Mouse (Mus musculus) limb, embryonic 10.5 days (tissue): ENCODE data around the gene Ppm1m. TPM values are rescaled to one million over a fixed set of nuclear protein-coding genes. Genes with fewer than 3 reads are reported as not detected.

Experiments
- DNase-seq: peaks from one replicate; pipeline ENCODE4 v3.0.0-alpha.2; 2017; ENCODE audit warnings: low spot score
- H3K27ac ChIP-seq: fragments of 300-500 bp; sonication (generic); 2 replicates; pipeline ENCODE4 v1.5.1; 2016; ENCODE audit warnings: mild to moderate bottlenecking
- H3K27me3 ChIP-seq: fragments of 300-500 bp; sonication (generic); 2 replicates; pipeline ENCODE4 v1.6.1; 2016; ENCODE audit warnings: low read depth, mild to moderate bottlenecking; ENCODE audit not compliant: poor library complexity, severe bottlenecking
- H3K36me3 ChIP-seq: fragments of 300-500 bp; sonication (generic); 2 replicates; pipeline ENCODE4 v1.6.1; 2016; ENCODE audit warnings: mild to moderate bottlenecking, moderate library complexity
- H3K4me1 ChIP-seq: fragments of 300-500 bp; sonication (generic); 2 replicates; pipeline ENCODE4 v1.6.1; 2016
- H3K4me3 ChIP-seq: fragments of 300-500 bp; sonication (generic); 2 replicates; pipeline ENCODE4 v1.5.1; 2016; ENCODE audit warnings: mild to moderate bottlenecking, moderate library complexity
- H3K9me3 ChIP-seq: fragments of 300-500 bp; sonication (generic); replicated peaks from 2 replicates; pipeline ENCODE4 v1.6.1; 2016; ENCODE audit warnings: mild to moderate bottlenecking
- WGBS: fragments of 180-500 bp; shearing (Covaris S2); methylation state at CpG from one replicate; pipeline ENCODE4 v1.1.7; 2016; 5-methylcytosine and 5-hydroxymethylcytosine counted together
- polyA plus RNA-seq: library from polyadenylated mRNA; unstranded; fragments of >200 nt; fragmentation: Nextera tagmentation; extraction: Ambion mirVana; gene quantifications from 2 replicates; pipeline ENCODE4 v1.2.1, GENCODE M21; 2016

Gene Ppm1m
- polyA plus RNA-seq, 1 experiment from 2014 or later = 57.5 TPM

GRCm38 (mm10) chr9:106211680-106212593 lies 12.4 kb upstream of the Ppm1m start:
- peaks cover 16% of the 10 kb centered on the region for H3K4me1 ChIP-seq
- DNase-seq = peak; percentile 95
- H3K27ac ChIP-seq = peak overlapping the region; percentile 80
- no peaks in the 10 kb centered on the region for H3K9me3 ChIP-seq
- H3K27me3 ChIP-seq = no peaks in the 10 kb centered on the region
- H3K36me3 ChIP-seq = peaks cover 59% of the 10 kb centered on the region
- WGBS = 18% methylated on average over 37 of the region's 37 CpGs
- peak overlapping the region; percentile 43 for H3K4me3 ChIP-seq

- Histone ChIP-seq H3K4me1 (peaks cover 17% of the 10 kb centered on the region), H3K27ac (peak overlapping the region; percentile 80), H3K9me3 (no peaks in the 10 kb centered on the region), H3K4me3 (peak overlapping the region; percentile 43), H3K27me3 (no peaks in the 10 kb centered on the region), H3K36me3 (peaks cover 56% of the 10 kb centered on the region)
- DNase-seq = no peak
- WGBS = 67% methylated on average over 9 of the region's 9 CpGs
Observed at GRCm38 (mm10) chr9:106210853-106211609, 11.5 kb upstream of the Ppm1m start.

GRCm38 (mm10) chr9:106209954-106210353 lies 10.4 kb upstream of the Ppm1m start:
- Histone ChIP-seq H3K4me1 (peaks cover 23% of the 10 kb centered on the region), H3K36me3 (peaks cover 55% of the 10 kb centered on the region), H3K27ac (no peak overlapping the region), H3K9me3 (no peaks in the 10 kb centered on the region), H3K4me3 (no peak overlapping the region), H3K27me3 (no peaks in the 10 kb centered on the region)
- WGBS = 94% methylated on average over 4 of the region's 4 CpGs
- no peak for DNase-seq

- H3K9me3 ChIP-seq = no peaks in the 10 kb centered on the region
- peaks cover 41% of the 10 kb centered on the region for H3K4me1 ChIP-seq
- no peak for DNase-seq
- no peak overlapping the region for H3K27ac ChIP-seq
- no peak overlapping the region for H3K4me3 ChIP-seq
- 72% methylated on average over 5 of the region's 5 CpGs for WGBS
- peaks cover 45% of the 10 kb centered on the region for H3K36me3 ChIP-seq
- no peaks in the 10 kb centered on the region for H3K27me3 ChIP-seq
Observed at GRCm38 (mm10) chr9:106208181-106208580, 8.6 kb upstream of the Ppm1m start.

GRCm38 (mm10) chr9:106206515-106206914 lies 7.0 kb upstream of the Ppm1m start:
- Histone ChIP-seq H3K4me3 (no peak overlapping the region), H3K4me1 (peaks cover 43% of the 10 kb centered on the region), H3K27ac (no peak overlapping the region), H3K27me3 (no peaks in the 10 kb centered on the region), H3K36me3 (peaks cover 32% of the 10 kb centered on the region), H3K9me3 (no peaks in the 10 kb centered on the region)
- WGBS = 89% methylated on average over 2 of the region's 2 CpGs
- no peak for DNase-seq

- no peak overlapping the region for H3K4me3 ChIP-seq
- H3K36me3 ChIP-seq = peaks cover 32% of the 10 kb centered on the region
- 82% methylated on average over 7 of the region's 7 CpGs for WGBS
- no peaks in the 10 kb centered on the region for H3K9me3 ChIP-seq
- peaks cover 36% of the 10 kb centered on the region for H3K4me1 ChIP-seq
- no peak overlapping the region for H3K27ac ChIP-seq
- DNase-seq = no peak
- H3K27me3 ChIP-seq = no peaks in the 10 kb centered on the region
Observed at GRCm38 (mm10) chr9:106205713-106206290, 6.3 kb upstream of the Ppm1m start.

- H3K4me1 ChIP-seq = peaks cover 48% of the 10 kb centered on the region
- H3K4me3 ChIP-seq = peak overlapping the region; percentile 71
- H3K36me3 ChIP-seq = peaks cover 28% of the 10 kb centered on the region
- H3K9me3 ChIP-seq = no peaks in the 10 kb centered on the region
- peak overlapping the region; percentile 89; the same call in 1 of the 2 replicates for H3K27ac ChIP-seq
- no peaks in the 10 kb centered on the region for H3K27me3 ChIP-seq
- no peak for DNase-seq
- 77% methylated on average over 7 of the region's 7 CpGs for WGBS
Observed at GRCm38 (mm10) chr9:106203990-106204851, 4.7 kb upstream of the Ppm1m start.

GRCm38 (mm10) chr9:106202819-106203636 lies 3.5 kb upstream of the Ppm1m start, which contains the start of gene Twf2:
Gene Twf2 (plus strand): TSS chr9:106203108.
- peak; percentile 93 for DNase-seq
- peak within 1 kb of the TSS; percentile 89 for H3K27ac ChIP-seq
- no peaks in the 10 kb centered on the region for H3K9me3 ChIP-seq
- H3K4me1 ChIP-seq = peaks cover 58% of the 10 kb centered on the region
- no peaks in the 10 kb centered on the region for H3K27me3 ChIP-seq
- peak within 1 kb of the TSS; percentile 71 for H3K4me3 ChIP-seq
- H3K36me3 ChIP-seq = peaks cover 20% of the 10 kb centered on the region
- WGBS = 2% methylated on average over 61 of the region's 61 CpGs

GRCm38 (mm10) chr9:106201895-106202294 lies 2.3 kb upstream of the Ppm1m start:
- Histone ChIP-seq H3K36me3 (peaks cover 23% of the 10 kb centered on the region), H3K27ac (no peak overlapping the region), H3K9me3 (no peaks in the 10 kb centered on the region), H3K27me3 (no peaks in the 10 kb centered on the region), H3K4me1 (peaks cover 69% of the 10 kb centered on the region), H3K4me3 (peak overlapping the region; percentile 71; the same call in 1 of the 2 replicates)
- no peak for DNase-seq
- WGBS = 89% methylated on average over 3 of the region's 3 CpGs

- peaks cover 52% of the 10 kb centered on the region for H3K4me1 ChIP-seq
- under 1% methylated on average over 51 of the region's 51 CpGs for WGBS
- no peaks in the 10 kb centered on the region for H3K9me3 ChIP-seq
Observed at GRCm38 (mm10) chr9:106198962-106199458, 536 bp downstream of the Ppm1m start.

GRCm38 (mm10) chr9:106197732-106198131 lies 1.8 kb downstream of the Ppm1m start:
- Histone ChIP-seq H3K27me3 (no peaks in the 10 kb centered on the region), H3K36me3 (peaks cover 49% of the 10 kb centered on the region), H3K4me1 (peaks cover 40% of the 10 kb centered on the region), H3K27ac (no peak overlapping the region), H3K4me3 (peak overlapping the region; percentile 81; the same call in 1 of the 2 replicates), H3K9me3 (no peaks in the 10 kb centered on the region)
- WGBS = 90% methylated on average over 9 of the region's 9 CpGs
- DNase-seq = no peak

More at GRCm38 (mm10) chr9:106198962-106199458, 536 bp downstream of the Ppm1m start:
- Histone ChIP-seq H3K27ac (peak overlapping the region; percentile 92), H3K36me3 (peaks cover 38% of the 10 kb centered on the region), H3K27me3 (no peaks in the 10 kb centered on the region), H3K4me3 (peak overlapping the region; percentile 81)
- peak; percentile 86 for DNase-seq
